Mouse (Mus musculus) neutrophil, adult 83 days (primary cell): ENCODE data around the gene Ifna4. TPM values are rescaled to one million over a fixed set of nuclear protein-coding genes. Genes with fewer than 3 reads are reported as not detected.

Source experiments
- total RNA-seq, 2 experiments: library from RNA; stranded (reverse); gene quantifications; one replicate each; pipeline ENCODE4 v1.2.4; 2023

Gene Ifna4
- total RNA-seq: not detected

GRCm38 (mm10) chr4:88841438-88841911 is at the start of gene Ifna4:
Gene Ifna4 (plus strand): TSS chr4:88841861.

DNA sequence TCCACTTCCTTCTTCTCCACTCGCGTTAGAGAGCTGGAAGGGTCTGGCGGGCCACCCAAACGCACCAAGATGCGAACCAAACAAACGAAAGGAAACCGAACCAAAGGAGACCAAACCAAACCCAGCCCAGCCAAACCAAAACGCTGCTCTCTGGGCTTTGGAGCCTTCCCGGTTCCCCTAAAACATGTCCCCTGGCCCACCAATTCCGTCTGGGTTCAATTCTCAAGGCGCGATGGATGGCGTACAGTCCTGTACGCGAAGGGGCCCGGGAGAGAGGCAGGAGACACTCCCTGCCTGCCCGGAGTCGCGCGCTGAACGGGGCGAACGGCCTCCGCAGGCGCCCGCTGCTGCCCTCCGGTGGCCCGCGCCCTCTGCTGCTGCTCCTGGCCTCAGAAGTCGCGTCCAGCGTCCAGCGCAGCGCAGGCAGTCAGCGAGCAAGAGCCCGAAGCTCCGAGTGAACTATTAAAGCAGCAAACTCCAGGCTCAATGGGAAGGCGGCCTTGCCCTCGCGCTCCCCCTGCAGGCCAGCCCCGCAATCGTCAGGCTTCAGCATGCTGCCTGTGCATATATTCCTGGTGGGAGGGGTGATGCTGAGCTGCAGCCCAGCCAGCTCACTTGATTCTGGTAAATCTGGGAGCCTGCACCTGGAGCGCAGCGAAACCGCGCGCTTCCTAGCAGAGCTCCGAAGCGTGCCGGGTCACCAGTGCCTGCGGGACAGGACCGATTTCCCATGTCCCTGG is 47.6 kb upstream of the Ifna4 start, which contains the start of gene Gm13275:
Gene Gm13275 (plus strand): TSS at position 552 of the 740 bp plus-strand sequence.

DNA sequence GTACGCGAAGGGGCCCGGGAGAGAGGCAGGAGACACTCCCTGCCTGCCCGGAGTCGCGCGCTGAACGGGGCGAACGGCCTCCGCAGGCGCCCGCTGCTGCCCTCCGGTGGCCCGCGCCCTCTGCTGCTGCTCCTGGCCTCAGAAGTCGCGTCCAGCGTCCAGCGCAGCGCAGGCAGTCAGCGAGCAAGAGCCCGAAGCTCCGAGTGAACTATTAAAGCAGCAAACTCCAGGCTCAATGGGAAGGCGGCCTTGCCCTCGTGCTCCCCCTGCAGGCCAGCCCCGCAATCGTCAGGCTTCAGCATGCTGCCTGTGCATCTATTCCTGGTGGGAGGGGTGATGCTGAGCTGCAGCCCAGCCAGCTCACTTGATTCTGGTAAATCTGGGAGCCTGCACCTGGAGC is 44.6 kb upstream of the Ifna4 start, which contains the start of gene Gm13279:
Gene Gm13279 (plus strand): TSS at position 301 of the 400 bp plus-strand sequence.

DNA sequence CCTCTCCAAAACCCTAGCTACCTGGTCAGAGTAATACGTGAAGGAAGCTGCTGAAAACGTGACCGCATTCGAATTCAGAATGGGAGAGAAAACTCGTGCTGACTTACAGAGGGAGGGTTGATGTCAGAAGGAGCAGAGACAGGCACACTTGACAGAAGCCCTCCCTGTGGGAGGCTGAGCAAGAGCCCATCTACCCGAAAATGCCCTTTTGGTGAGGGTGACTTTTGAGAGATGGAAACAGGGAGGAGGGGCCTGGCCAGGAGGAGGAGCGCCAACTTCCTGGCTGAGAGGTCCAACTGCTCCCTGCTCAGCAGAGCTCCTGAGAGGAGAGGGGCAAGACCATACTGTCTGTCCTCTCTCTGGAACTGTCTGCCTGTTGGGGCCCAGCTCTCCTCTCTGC is 42.3 kb upstream of the Ifna4 start, which contains the start of gene Gm13285:
Gene Gm13285 (plus strand): TSS at position 301 of the 400 bp plus-strand sequence.

DNA sequence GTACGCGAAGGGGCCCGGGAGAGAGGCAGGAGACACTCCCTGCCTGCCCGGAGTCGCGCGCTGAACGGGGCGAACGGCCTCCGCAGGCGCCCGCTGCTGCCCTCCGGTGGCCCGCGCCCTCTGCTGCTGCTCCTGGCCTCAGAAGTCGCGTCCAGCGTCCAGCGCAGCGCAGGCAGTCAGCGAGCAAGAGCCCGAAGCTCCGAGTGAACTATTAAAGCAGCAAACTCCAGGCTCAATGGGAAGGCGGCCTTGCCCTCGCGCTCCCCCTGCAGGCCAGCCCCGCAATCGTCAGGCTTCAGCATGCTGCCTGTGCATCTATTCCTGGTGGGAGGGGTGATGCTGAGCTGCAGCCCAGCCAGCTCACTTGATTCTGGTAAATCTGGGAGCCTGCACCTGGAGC is 38.7 kb upstream of the Ifna4 start, which contains the start of gene Gm13287:
Gene Gm13287 (plus strand): TSS at position 301 of the 400 bp plus-strand sequence.

DNA sequence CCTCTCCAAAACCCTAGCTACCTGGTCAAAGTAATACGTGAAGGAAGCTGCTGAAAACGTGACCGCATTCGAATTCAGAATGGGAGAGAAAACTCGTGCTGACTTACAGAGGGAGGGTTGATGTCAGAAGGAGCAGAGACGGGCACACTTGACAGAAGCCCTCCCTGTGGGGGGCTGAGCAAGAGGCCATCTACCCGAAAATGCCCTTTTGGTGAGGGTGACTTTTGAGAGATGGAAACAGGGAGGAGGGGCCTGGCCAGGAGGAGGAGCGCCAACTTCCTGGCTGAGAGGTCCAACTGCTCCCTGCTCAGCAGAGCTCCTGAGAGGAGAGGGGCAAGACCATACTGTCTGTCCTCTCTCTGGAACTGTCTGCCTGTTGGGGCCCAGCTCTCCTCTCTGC is 36.4 kb upstream of the Ifna4 start, which contains the start of gene Gm13288:
Gene Gm13288 (plus strand): TSS at position 301 of the 400 bp plus-strand sequence.

GRCm38 (mm10) chr4:88815928-88816327 is 25.7 kb upstream of the Ifna4 start, which contains the start of gene Ifna7:
Gene Ifna7 (plus strand): TSS chr4:88816228.

DNA sequence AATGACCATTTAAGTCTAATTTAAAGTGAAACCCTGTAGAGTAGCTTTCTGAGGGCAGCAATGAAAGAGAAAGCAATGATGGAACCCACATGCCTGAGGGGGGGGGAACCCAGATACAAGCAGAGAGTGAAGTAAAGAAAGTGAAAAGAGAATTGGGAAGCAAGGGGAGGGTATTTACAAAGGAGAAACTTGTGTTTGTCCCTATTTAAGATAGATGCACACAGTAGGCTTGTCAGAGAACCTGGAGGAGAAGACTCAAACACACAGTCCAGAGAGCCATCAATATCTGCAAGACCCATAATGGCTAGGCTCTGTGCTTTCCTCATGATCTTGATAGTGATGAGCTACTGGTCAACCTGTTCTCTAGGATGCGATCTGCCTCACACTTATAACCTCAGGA is 22.0 kb upstream of the Ifna4 start, which contains the start of gene Ifna11:
Gene Ifna11 (plus strand): TSS at position 301 of the 400 bp plus-strand sequence.

GRCm38 (mm10) chr4:88827116-88827515 is 14.5 kb upstream of the Ifna4 start, which contains the start of gene Ifna6:
Gene Ifna6 (plus strand): TSS chr4:88827416.

DNA sequence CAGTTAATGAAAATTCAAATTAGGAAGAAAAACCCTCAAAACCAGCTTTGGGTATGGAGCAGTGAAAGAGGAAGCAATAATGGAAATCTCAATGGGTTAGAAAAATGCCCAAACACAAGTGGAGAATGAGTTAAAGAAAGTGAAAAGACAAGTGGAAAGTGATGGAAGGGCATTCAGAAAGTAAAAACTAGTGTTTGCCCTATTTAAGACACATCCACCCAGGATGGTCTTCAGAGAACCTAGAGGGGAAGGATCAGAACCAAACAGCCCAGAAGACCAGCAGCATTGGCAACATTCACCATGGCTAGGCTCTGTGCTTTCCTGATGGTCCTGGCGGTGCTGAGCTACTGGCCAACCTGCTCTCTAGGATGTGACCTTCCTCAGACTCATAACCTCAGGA is 6.4 kb upstream of the Ifna4 start, which contains the start of gene Ifna5:
Gene Ifna5 (plus strand): TSS at position 301 of the 400 bp plus-strand sequence.

DNA sequence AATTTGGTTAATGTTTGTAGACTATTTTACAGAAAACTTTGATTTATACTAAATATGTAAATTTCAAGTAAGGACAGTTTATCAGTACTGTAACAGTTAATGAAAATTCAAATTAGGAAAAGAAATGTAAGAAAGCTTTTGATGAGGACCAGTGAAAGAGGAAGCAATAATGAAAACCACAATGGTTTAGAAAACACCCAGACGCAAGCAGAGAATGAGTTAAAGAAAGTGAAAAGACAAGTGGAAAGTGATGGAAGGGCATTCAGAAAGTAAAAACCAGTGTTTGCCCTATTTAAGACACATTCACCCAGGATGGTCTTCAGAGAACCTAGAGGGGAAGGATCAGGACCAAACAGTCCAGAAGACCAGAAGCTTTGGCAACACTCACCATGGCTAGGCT is 8.0 kb downstream of the Ifna4 start, which contains the start of gene Ifna1:
Gene Ifna1 (plus strand): TSS at position 390 of the 400 bp plus-strand sequence.

GRCm38 (mm10) chr4:88880101-88880500 is 38.4 kb downstream of the Ifna4 start, which contains the start of gene Ifne:
Gene Ifne (minus strand): TSS chr4:88880201.

Other genes with a start within 250 kb of the Ifna4 start
- gene Ifna9, start 249.5 kb upstream of the Ifna4 start, total RNA-seq: not detected
- not detected for gene Ifna12, start 238.5 kb upstream of the Ifna4 start, total RNA-seq
- not detected for gene C87499, start 207.4 kb upstream of the Ifna4 start, total RNA-seq
- not detected for gene Ifna13, start 197.4 kb upstream of the Ifna4 start, total RNA-seq
- gene Ifna16, start 164.9 kb upstream of the Ifna4 start, total RNA-seq: not detected
- not detected for gene Ifna2, start 157.9 kb upstream of the Ifna4 start, total RNA-seq
- gene Ifnab, start 150.5 kb upstream of the Ifna4 start, total RNA-seq: not detected
- gene Gm26566, start 120.1 kb upstream of the Ifna4 start, total RNA-seq: under 1 TPM in 1 of 2 experiments, not detected in 1; 0.40 TPM
- 10 to 100 TPM; 51.0 to 52.2 TPM for gene Klhl9, start 119.4 kb upstream of the Ifna4 start, total RNA-seq
- gene Gm13271, start 87.0 kb upstream of the Ifna4 start, total RNA-seq: not detected
- gene Gm13283, start 81.7 kb upstream of the Ifna4 start, total RNA-seq: not detected
- gene Gm13290, start 68.0 kb upstream of the Ifna4 start, total RNA-seq: not detected
- not detected for gene Gm13289, start 64.9 kb upstream of the Ifna4 start, total RNA-seq
- not detected for gene Gm13272, start 62.0 kb upstream of the Ifna4 start, total RNA-seq
- gene Ifnz, start 59.7 kb upstream of the Ifna4 start, total RNA-seq: under 1 TPM in 1 of 2 experiments, not detected in 1; 0.70 TPM
- gene Gm13276, start 56.2 kb upstream of the Ifna4 start, total RNA-seq: not detected
- not detected for gene Gm13277, start 53.2 kb upstream of the Ifna4 start, total RNA-seq
- not detected for gene Gm13278, start 50.3 kb upstream of the Ifna4 start, total RNA-seq
- not detected for gene Gm13275, start 47.4 kb upstream of the Ifna4 start, total RNA-seq
- gene Gm13279, start 44.5 kb upstream of the Ifna4 start, total RNA-seq: not detected
- under 1 TPM in 1 of 2 experiments, not detected in 1; 0.29 TPM for gene Gm13285, start 42.2 kb upstream of the Ifna4 start, total RNA-seq
- not detected for gene Gm13287, start 38.6 kb upstream of the Ifna4 start, total RNA-seq
- not detected for gene Gm13288, start 36.3 kb upstream of the Ifna4 start, total RNA-seq
- gene Ifna7, start 25.6 kb upstream of the Ifna4 start, total RNA-seq: not detected
- gene Ifna11, start 21.9 kb upstream of the Ifna4 start, total RNA-seq: not detected
- not detected for gene Ifna6, start 14.4 kb upstream of the Ifna4 start, total RNA-seq
- not detected for gene Ifna5, start 6.3 kb upstream of the Ifna4 start, total RNA-seq
- gene Ifna1, start 8.2 kb downstream of the Ifna4 start, total RNA-seq: not detected
- gene Ifne, start 38.3 kb downstream of the Ifna4 start, total RNA-seq: not detected